ENCODE assay signal across 8 mouse cellular contexts in the genomic region with DNA sequence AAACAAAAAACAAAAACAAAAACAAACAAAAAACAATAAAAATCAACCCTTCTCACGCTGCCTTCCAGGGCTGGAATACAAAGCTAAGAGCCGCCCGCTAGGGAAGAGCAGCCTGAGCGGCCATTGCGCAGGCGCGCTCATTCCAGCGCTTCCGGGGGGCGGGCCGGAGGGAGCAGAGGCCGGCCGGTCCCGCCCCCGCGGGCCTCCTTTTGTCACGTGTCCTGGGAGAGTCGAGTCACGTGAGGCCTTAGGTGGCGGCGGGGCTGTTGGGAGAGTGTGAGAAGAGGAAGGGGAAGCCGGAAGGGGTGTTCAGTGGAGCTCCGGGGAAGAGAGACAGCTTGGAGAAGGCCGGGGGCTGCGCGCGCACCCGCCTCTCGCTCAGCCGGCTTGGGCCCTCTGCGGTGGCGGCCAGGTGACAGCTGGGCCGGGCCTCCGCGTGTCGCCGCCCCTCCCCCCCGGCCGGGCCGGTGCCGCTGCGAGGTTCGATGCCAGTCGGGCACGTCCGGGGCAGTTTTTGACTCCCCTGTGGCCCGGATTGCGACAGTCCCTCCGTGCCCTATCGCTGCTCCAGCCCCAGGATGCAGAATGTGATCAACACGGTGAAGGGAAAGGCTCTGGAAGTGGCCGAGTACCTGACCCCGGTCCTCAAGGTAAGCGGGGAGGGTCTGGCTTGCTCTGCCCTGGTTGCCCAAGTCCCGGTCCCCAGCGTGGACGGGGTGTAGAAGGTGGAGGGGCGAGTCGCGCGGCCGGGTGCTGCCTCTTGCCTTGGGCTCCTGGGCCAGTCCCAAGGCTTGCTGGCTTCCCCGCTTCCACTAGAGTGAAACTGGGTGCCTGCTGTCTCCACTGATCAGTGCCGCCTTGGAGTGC. TPM values are rescaled to one million over a fixed set of nuclear protein-coding genes. Genes with fewer than 3 reads are reported as not detected.
DNase-seq lines count a peak whose midpoint lies in the region; ATAC-seq lines count a peak whose summit lies in the region.

A gene (minus strand): TSS at position 185 of the 867 bp plus-strand sequence.
A gene (plus strand): TSS at position 264 of the 867 bp plus-strand sequence.

- peak; percentile 88 for ATAC-seq in megakaryocyte progenitor cell, adult 5-6 weeks (replicated peaks; ENCODE audit: poor library complexity)

- DNase-seq in adipocyte (ENCODE audit: low spot score) = peak; percentile 98
- peak; percentile 97 for DNase-seq in embryo, embryonic 10 days (ENCODE audit: low spot score)
- peak; percentile 95 for DNase-seq in gastrocnemius, postnatal 10 days
- peak; percentile 98 for DNase-seq in induced T-regulatory cell, adult 2 months (ENCODE audit: low read depth)
- peak; percentile 91 to 94 for DNase-seq in left cerebral cortex, adult 9 months (ENCODE audit: low spot score in 2 of 2)
- peak; percentile 94 for DNase-seq in right cerebral cortex, postnatal 14 days
- DNase-seq in urinary bladder, postnatal 36 days (ENCODE audit: low spot score in 2 of 2) = peak; percentile 90 to 95

RNA-seq across cellular contexts. Expression of the first gene that starts in this region (rescaled TPM):
- total RNA-seq in gastrocnemius, postnatal 10 days (2021) = 1 to 10 TPM; 8.9 to 9.5 TPM
- 11.2 and 14.7 TPM in 2 replicates for total RNA-seq in megakaryocyte progenitor cell, adult 5-6 weeks (2015)
- total RNA-seq in megakaryocyte progenitor cell, adult 5-6 weeks (2017) = 6.3 and 6.7 TPM in 2 replicates

RNA-seq across cellular contexts. Expression of the second gene that starts in this region (rescaled TPM):
- total RNA-seq in gastrocnemius, postnatal 10 days (2021) = 10 to 100 TPM; 24.1 to 25.0 TPM
- total RNA-seq in megakaryocyte progenitor cell, adult 5-6 weeks (2015) = 69.3 and 79.4 TPM in 2 replicates
- total RNA-seq in megakaryocyte progenitor cell, adult 5-6 weeks (2017) = 50.9 and 62.9 TPM in 2 replicates

Comparison
In these comparisons a context has a peak if more than half of its experiments do, and no peak if none do; other contexts are left out.
1. Peak in every context shown above with its lines: DNase-seq and ATAC-seq.